Mouse (Mus musculus): ENCODE measurements around the gene Prss12. TPM values are rescaled to one million over a fixed set of nuclear protein-coding genes. Genes with fewer than 3 reads are reported as not detected.
A peak's percentile ranks its signal among the peaks of the same experiment; 100 is the strongest.

Prss12 gene
- polyA plus RNA-seq (2015; fragmentation: Nextera tagmentation; extraction: Ambion mirVana): 0.62 and 0.68 TPM in 2 replicates

DNA sequence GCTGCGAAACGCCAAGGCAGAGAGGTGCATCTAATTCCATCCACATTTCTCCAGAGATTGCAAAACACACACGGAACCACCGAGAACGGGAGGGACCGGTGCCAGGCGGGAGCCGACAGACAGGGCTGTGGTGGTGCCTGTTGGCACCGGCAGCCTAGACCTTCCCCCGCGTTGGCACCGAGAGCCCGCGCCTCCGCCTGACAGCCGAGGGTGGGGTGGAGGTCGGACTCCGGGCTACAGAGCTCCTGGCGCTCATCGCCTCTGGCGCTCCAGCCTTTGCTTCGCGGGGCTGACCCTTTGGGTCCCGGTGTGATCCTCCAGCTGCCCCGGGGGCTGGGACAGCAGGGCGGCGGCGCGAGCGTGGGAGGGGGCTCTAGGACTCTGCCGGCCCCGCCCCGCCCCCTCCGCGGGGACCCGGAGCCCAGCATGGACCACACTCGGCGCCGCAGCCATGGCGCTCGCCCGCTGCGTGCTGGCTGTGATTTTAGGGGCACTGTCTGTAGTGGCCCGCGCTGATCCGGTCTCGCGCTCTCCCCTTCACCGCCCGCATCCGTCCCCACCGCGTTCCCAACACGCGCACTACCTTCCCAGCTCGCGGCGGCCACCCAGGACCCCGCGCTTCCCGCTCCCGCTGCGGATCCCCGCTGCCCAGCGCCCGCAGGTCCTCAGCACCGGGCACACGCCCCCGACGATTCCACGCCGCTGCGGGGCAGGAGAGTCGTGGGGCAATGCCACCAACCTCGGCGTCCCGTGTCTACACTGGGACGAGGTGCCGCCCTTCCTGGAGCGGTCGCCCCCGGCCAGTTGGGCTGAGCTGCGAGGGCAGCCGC, at the start of gene Prss12:
Gene Prss12, plus strand, starts transcription at position 206 of the 830 bp plus-strand sequence.
- peak; percentile 40; the same call in 1 of the 2 replicates for ATAC-seq (ENCODE audit: insufficient read depth)
- H3K27ac ChIP-seq (replicated peaks): no peak within 1 kb of the TSS
- no peaks in the 10 kb centered on the region for H3K36me3 ChIP-seq (replicated peaks)
- H3K4me1 ChIP-seq (replicated peaks): 0 out of 2 replicates have a peak, but pooled peaks cover 8% of the 10 kb centered on the region
- H3K4me2 ChIP-seq: peak within 1 kb of the TSS; percentile 71
- 1% methylated on average over 82 of the region's 84 CpGs for WGBS (ENCODE audit: insufficient replicate concordance)
- peak within 1 kb of the TSS; percentile 47 for H3K4me3 ChIP-seq (replicated peaks)
- H3K9me3 ChIP-seq (replicated peaks): no peaks in the 10 kb centered on the region
- no peak within 1 kb of the TSS for H3K9ac ChIP-seq
- peaks cover 61% of the 10 kb centered on the region for H3K27me3 ChIP-seq

- 64% methylated on average over 9 of the region's 9 CpGs for WGBS (ENCODE audit: insufficient replicate concordance)
- Histone ChIP-seq H3K9ac (no peak overlapping the region), H3K4me3 (replicated peaks) (no peak overlapping the region)
Observed at GRCm38 (mm10) chr3:123397562-123398481, 48.9 kb upstream of the Prss12 start.

GRCm38 (mm10) chr3:123404945-123405344, 41.8 kb upstream of the Prss12 start:
- no peak overlapping the region for H3K27ac ChIP-seq (replicated peaks)
- H3K4me1 ChIP-seq (replicated peaks): no peaks in the 10 kb centered on the region
- H3K4me2 ChIP-seq: no peak overlapping the region
- no peak overlapping the region for H3K9ac ChIP-seq
- no peaks in the 10 kb centered on the region for H3K9me3 ChIP-seq (replicated peaks)
- no peaks in the 10 kb centered on the region for H3K36me3 ChIP-seq (replicated peaks)
- H3K27me3 ChIP-seq: no peaks in the 10 kb centered on the region
- peak; percentile 85 for ATAC-seq (ENCODE audit: insufficient read depth)
- WGBS (ENCODE audit: insufficient replicate concordance): 35% methylated on average over 3 of the region's 3 CpGs
- no peak overlapping the region for H3K4me3 ChIP-seq (replicated peaks)

More at GRCm38 (mm10) chr3:123397562-123398481, 48.9 kb upstream of the Prss12 start:
- Histone ChIP-seq H3K9me3 (replicated peaks) (no peaks in the 10 kb centered on the region), H3K4me2 (no peak overlapping the region), H3K4me1 (replicated peaks) (no peaks in the 10 kb centered on the region), H3K27ac (replicated peaks) (no peak overlapping the region), H3K36me3 (replicated peaks) (no peaks in the 10 kb centered on the region), H3K27me3 (no peaks in the 10 kb centered on the region; the same call in 1 of the 2 replicates)
- no peak for ATAC-seq (ENCODE audit: insufficient read depth)

GRCm38 (mm10) chr3:123411821-123412578, 34.7 kb upstream of the Prss12 start:
- no peak overlapping the region for H3K27ac ChIP-seq (replicated peaks)
- no peaks in the 10 kb centered on the region for H3K36me3 ChIP-seq (replicated peaks)
- WGBS (ENCODE audit: insufficient replicate concordance): 52% methylated on average over 6 of the region's 6 CpGs
- H3K27me3 ChIP-seq: no peaks in the 10 kb centered on the region
- H3K4me2 ChIP-seq: no peak overlapping the region
- no peaks in the 10 kb centered on the region for H3K4me1 ChIP-seq (replicated peaks)
- no peak overlapping the region for H3K4me3 ChIP-seq (replicated peaks)
- H3K9ac ChIP-seq: no peak overlapping the region
- ATAC-seq (ENCODE audit: insufficient read depth): no peak
- no peaks in the 10 kb centered on the region for H3K9me3 ChIP-seq (replicated peaks)

DNA sequence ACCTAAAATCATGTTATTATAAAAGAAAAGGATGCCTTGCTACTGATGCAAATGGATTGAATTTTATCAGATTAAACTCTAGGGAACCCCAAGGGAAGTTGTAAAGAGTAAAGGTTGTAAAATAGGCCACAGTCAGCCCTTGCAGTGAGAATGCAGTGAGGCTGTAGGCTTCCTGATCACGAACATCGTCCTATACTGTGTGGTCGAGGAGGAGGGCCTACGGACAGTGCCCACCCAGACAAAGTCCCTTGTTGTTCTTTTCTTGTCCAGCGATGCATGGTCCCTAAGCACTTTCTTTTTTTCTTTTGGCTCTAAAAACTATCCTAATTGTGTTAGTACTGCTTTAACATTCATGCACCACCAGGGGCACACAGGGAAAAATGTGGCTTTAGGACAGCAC, 33.5 kb upstream of the Prss12 start:
- Histone ChIP-seq H3K27me3 (no peaks in the 10 kb centered on the region), H3K9me3 (replicated peaks) (no peaks in the 10 kb centered on the region), H3K36me3 (replicated peaks) (no peaks in the 10 kb centered on the region), H3K4me1 (replicated peaks) (no peaks in the 10 kb centered on the region), H3K9ac (no peak overlapping the region), H3K27ac (replicated peaks) (no peak overlapping the region), H3K4me2 (no peak overlapping the region), H3K4me3 (replicated peaks) (no peak overlapping the region)
- 64% methylated on average over 5 of the region's 5 CpGs for WGBS (ENCODE audit: insufficient replicate concordance)
- ATAC-seq (ENCODE audit: insufficient read depth): no peak

GRCm38 (mm10) chr3:123425647-123426046, 21.1 kb upstream of the Prss12 start:
- Histone ChIP-seq H3K27me3 (no peaks in the 10 kb centered on the region), H3K4me2 (no peak overlapping the region), H3K27ac (replicated peaks) (no peak overlapping the region), H3K36me3 (replicated peaks) (no peaks in the 10 kb centered on the region), H3K4me1 (replicated peaks) (no peaks in the 10 kb centered on the region), H3K9me3 (replicated peaks) (no peaks in the 10 kb centered on the region), H3K4me3 (replicated peaks) (no peak overlapping the region), H3K9ac (no peak overlapping the region)
- 60% methylated on average over 2 of the region's 2 CpGs for WGBS (ENCODE audit: insufficient replicate concordance)
- ATAC-seq (ENCODE audit: insufficient read depth): no peak

DNA sequence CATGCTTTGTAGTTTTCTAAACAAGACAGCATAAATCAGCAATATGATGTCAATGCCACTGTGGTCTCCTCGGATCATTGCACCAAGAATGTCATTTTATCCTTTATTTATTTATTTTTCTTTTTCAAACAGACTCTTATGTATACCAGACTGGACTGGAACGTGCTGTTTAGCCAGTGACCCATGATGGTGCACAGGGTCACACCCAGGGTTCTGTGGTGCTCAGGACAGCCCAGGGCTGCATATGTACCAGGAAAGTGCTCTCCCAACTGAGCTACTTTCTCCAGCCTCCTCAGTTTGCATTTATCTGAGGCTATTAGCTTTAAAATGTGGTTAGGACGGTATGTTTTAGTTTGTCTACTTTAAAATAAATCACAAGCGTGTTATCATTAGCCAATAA, 18.7 kb upstream of the Prss12 start:
- 64% methylated on average over 4 of the region's 4 CpGs for WGBS (ENCODE audit: insufficient replicate concordance)

GRCm38 (mm10) chr3:123429597-123430458, 16.9 kb upstream of the Prss12 start:
- Histone ChIP-seq H3K4me1 (replicated peaks) (no peaks in the 10 kb centered on the region; the same call in 1 of the 2 replicates), H3K27ac (replicated peaks) (no peak overlapping the region), H3K4me2 (no peak overlapping the region), H3K9ac (no peak overlapping the region), H3K9me3 (replicated peaks) (no peaks in the 10 kb centered on the region), H3K36me3 (replicated peaks) (no peaks in the 10 kb centered on the region), H3K27me3 (no peaks in the 10 kb centered on the region), H3K4me3 (replicated peaks) (no peak overlapping the region)
- 65% methylated on average over 22 of the region's 22 CpGs for WGBS (ENCODE audit: insufficient replicate concordance)
- no peak for ATAC-seq (ENCODE audit: insufficient read depth)

More for the DNA sequence above, 18.7 kb upstream of the Prss12 start:
- Histone ChIP-seq H3K4me1 (replicated peaks) (no peaks in the 10 kb centered on the region; the same call in 1 of the 2 replicates), H3K9me3 (replicated peaks) (no peaks in the 10 kb centered on the region), H3K4me2 (no peak overlapping the region), H3K36me3 (replicated peaks) (no peaks in the 10 kb centered on the region), H3K4me3 (replicated peaks) (no peak overlapping the region), H3K27ac (replicated peaks) (no peak overlapping the region), H3K9ac (no peak overlapping the region), H3K27me3 (no peaks in the 10 kb centered on the region)
- ATAC-seq (ENCODE audit: insufficient read depth): no peak

- no peaks in the 10 kb centered on the region for H3K27me3 ChIP-seq
- 9% methylated on average over 5 of the region's 5 CpGs for WGBS (ENCODE audit: insufficient replicate concordance)
- H3K36me3 ChIP-seq (replicated peaks): no peaks in the 10 kb centered on the region
- no peak overlapping the region for H3K4me3 ChIP-seq (replicated peaks)
- H3K4me1 ChIP-seq (replicated peaks): no peaks in the 10 kb centered on the region; the same call in 1 of the 2 replicates
- peak; percentile 67 for ATAC-seq (ENCODE audit: insufficient read depth)
- H3K27ac ChIP-seq (replicated peaks): no peak overlapping the region
- no peaks in the 10 kb centered on the region for H3K9me3 ChIP-seq (replicated peaks)
- no peak overlapping the region for H3K9ac ChIP-seq
- no peak overlapping the region for H3K4me2 ChIP-seq
Observed at GRCm38 (mm10) chr3:123431951-123432674, 14.6 kb upstream of the Prss12 start.

Data from liver, embryonic 15.5 days (tissue).